Mouse (Mus musculus): ENCODE data around the gene Per1. TPM values are rescaled to one million over a fixed set of nuclear protein-coding genes. Genes with fewer than 3 reads are reported as not detected.
A peak's percentile ranks its signal among the peaks of the same experiment; 100 is the strongest.

Per1 gene
- polyA plus RNA-seq, 1 experiment: 42.7 TPM

DNA sequence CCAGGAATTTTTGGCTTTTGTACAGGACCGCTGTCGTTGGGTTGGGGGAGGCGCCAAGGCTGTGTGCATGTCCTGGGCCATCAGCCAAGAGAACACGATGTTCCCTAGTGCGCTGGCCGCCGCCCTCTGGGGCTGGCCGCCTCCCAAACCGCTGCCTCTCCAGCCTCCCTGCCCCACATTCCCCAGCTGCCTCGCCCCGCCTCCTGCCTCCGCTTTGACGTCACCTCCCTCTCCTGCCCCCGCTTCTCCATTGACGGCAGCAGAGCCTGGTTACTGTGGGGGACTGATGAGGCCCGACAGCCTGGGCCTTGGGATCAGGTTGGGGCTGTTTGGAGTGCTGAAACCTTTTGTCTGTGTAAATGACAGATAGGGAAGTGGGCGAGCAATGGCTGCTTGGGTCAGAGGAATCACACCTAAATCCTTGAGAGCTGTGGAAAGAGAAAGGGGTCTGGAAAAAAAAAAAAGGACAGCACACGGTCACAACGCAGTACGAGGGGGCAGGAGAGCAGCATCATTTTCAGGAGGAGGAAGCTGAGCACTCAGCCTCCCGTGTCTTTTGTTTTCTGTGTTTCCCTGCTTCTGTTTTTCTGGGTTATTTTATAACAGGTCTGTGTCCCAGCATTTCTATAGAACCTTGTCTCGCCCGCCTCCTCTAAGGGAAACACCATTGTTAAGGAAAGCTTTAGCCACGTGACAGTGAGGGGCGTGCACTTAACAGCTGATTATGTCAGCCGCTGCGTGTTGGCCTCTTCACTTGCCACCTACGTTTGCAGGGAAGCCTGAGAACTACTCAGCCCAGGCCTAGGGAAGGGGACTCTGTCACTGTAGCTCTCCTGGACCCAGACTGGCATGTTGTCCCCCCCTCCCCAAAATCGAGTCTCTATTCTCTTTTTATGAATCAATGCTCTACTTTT is 2.2 kb downstream of the Per1 start:
- DNase-seq (ENCODE audit: extremely low spot score in 1 of 2, low spot score in 1 of 2): peak; percentile 93 to 97

GRCm38 (mm10) chr11:69098039-69098761 is 3.2 kb downstream of the Per1 start:
- no peak for DNase-seq (ENCODE audit: extremely low spot score in 1 of 2, low spot score in 1 of 2)

DNA sequence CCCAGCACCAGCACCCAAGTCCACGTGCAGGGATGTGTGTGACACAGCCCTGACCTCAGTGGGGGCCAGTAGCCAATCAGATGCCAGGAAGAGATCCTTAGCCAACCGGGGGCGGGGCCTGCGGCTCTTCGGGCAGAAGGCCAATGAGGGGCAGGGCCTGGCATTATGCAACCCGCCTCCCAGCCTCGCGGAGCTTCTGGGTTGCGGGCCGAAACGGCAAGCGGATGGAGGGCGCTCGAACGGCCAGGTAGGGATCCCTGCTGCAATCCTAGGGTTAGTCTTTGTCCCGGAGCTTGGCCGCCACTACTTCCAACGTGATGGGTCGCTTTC is 3.7 kb downstream of the Per1 start:
- peak; percentile 93 to 98 for DNase-seq (ENCODE audit: extremely low spot score in 1 of 2, low spot score in 1 of 2)

DNA sequence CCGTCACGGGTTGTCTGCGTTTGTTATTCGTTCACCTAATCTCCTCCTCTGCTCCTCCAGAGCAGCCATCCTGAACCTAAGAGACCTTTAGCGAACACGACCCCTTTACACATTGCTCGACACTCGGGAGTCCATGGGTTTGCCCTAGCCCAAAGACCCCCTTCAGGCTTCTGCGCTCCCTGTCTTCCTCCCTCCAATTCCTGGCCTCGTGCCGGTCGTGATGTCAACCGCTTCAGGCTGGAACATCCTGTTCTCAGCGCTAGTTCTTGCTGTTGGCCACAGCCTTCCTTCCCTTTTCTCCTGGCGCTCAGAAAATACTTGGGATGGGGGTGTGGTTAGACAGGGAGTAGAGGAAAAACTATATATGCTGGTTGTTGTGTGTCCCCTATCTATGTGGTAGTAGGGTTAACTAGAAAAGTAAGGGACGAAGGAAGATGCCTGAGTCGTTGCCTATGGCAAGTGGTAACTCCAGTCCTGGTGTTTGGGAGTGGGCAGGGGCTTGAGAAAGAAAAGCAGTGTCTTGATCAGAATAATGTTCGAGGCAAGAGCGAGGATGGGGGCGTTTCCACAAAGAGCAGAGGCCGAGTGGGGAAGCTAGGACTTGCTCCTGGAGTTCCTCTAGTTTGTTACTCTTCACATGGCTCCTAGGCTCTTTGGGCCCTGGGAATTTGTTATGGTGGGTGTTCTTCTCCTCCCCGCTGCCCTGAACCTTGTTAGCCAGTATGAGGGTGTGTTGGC is 4.3 kb downstream of the Per1 start:
- DNase-seq (ENCODE audit: extremely low spot score in 1 of 2, low spot score in 1 of 2): no peak

DNA sequence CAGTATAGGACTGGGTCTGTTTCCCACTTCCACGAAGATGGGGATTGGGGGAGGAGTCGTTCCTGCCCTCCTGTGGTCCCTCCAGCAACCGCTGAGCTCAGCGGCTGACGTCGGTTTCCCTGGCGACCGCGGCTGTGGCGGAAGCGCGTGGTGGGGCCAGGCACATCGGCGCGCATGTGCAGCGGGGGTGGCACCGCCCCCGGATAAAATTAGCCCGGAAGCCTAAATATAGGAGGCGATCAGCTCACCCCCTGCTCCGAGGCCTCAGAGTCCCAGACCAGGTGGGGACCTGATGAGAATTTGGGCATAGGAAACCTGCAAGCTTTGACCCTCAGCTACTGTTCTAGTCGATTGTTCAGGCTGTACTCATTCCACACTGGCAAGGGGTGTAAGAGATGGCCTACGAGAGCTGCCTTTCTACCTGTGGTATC is 4.9 kb downstream of the Per1 start:
- peak; percentile 84 to 95 for DNase-seq (ENCODE audit: extremely low spot score in 1 of 2, low spot score in 1 of 2)

DNA sequence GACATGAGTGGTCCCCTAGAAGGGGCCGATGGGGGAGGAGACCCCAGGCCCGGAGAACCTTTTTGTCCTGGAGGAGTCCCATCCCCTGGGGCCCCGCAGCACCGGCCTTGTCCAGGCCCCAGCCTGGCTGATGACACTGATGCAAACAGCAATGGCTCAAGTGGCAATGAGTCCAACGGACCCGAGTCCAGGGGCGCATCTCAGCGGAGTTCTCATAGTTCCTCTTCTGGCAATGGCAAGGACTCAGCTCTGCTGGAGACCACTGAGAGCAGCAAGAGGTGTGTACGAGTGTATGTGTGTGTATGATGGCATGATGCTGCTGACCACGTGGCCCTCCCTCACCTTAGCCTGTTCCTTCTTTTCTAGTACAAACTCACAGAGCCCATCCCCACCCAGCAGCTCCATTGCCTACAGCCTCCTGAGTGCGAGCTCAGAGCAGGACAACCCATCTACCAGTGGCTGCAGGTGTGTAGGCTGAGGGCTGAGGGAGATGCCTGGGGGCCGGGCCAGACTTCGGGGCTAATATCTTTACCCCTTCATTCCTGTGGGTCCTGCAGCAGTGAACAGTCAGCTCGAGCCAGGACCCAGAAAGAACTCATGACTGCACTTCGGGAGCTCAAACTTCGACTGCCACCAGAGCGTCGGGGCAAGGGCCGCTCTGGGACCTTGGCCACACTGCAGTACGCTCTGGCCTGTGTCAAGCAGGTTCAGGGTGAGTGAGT is 5.8 kb downstream of the Per1 start:
- no peak for DNase-seq (ENCODE audit: extremely low spot score in 1 of 2, low spot score in 1 of 2)

DNA sequence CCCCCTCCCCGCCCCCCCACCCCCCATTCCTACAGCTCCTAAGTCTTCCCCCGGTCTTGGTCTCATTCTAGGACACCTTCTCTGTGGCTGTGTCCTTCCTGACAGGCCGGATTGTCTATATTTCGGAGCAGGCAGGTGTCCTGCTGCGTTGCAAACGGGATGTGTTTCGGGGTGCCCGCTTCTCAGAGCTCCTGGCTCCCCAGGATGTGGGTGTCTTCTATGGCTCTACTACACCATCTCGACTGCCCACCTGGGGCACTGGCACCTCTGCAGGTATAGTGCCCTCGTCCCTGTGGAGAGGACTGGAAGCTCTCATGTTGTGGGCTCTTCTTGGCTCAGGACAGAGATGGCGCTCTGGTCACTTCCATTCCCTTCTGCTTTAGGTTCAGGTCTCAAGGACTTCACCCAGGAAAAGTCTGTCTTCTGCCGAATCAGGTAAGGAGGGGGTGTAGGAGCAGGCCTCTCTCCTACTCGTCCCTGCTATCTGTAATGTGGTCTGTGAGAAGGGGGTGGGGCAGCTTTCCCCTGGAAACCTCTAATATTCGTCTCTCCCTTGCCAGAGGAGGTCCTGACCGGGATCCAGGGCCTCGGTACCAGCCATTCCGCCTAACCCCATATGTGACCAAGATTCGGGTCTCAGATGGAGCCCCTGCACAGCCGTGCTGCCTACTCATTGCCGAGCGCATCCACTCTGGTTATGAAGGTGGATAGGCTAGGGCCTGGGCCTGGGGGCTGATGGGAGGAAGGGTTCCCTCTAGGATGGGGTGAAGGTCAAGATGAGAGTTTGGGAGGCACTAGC is 6.8 kb downstream of the Per1 start:
- DNase-seq (ENCODE audit: extremely low spot score in 1 of 2, low spot score in 1 of 2): no peak

DNA sequence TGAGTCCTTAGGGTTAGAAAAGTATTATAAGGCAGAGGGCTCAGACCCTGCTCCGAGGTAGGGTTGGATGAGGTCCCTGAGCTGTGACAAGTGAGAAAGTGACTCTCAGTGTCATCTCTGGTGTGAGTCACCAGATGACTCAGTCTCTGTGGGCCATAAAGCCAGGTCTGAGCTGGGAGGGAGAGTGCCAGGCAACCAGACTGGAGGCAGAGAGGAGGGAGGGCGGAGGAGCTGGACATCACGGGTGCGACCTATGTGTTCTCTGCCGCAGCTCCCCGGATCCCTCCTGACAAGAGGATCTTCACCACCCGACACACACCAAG is 7.3 kb downstream of the Per1 start:
- DNase-seq (ENCODE audit: extremely low spot score in 1 of 2, low spot score in 1 of 2): no peak

DNA sequence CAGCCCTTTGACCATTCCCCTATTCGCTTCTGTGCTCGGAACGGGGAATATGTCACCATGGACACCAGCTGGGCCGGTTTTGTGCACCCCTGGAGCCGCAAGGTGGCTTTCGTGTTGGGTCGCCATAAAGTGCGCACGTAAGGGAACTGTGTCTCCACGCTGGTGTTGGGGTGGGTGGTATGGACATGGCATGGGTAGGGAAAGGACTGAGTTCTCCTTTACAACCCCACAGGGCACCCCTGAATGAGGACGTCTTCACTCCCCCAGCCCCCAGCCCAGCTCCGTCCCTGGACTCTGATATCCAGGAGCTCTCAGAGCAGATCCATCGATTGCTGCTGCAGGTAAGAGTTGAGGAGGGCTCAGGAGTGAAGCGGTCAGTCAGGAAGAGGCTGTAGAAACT is 8.1 kb downstream of the Per1 start:
- no peak for DNase-seq (ENCODE audit: extremely low spot score in 1 of 2, low spot score in 1 of 2)

DNA sequence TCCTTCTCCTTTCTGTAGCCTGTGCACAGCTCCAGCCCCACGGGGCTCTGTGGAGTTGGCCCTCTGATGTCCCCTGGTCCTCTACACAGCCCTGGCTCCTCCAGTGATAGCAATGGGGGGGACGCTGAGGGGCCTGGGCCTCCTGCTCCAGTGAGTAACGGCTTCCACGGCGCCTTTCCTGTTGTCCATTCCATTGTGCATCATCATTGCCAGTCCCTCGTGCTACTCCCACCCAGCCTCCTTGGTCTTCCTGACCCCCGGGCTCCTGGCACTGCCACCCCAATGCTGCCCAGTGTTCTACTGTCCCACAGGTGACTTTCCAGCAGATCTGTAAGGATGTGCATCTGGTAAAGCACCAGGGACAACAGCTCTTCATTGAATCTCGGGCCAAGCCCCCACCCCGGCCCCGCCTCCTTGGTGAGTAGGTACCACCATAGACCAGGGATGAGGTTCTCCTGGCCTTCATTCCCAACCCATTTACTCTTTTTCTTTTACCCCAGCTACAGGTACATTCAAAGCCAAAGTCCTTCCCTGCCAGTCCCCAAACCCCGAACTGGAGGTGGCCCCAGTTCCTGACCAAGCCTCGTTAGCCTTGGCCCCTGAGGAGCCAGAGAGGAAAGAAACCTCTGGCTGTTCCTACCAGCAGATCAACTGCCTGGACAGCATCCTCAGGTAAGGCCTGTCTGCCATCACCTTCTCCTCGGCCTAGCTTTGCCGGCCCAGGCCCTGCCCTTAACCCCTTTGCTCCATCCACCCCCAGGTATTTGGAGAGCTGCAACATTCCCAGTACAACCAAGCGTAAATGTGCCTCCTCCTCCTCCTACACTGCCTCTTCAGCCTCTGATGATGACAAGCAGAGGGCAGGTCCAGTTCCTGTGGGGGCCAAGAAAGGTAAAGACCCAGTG is 8.8 kb downstream of the Per1 start:
- DNase-seq (ENCODE audit: extremely low spot score in 1 of 2, low spot score in 1 of 2): no peak

DNA sequence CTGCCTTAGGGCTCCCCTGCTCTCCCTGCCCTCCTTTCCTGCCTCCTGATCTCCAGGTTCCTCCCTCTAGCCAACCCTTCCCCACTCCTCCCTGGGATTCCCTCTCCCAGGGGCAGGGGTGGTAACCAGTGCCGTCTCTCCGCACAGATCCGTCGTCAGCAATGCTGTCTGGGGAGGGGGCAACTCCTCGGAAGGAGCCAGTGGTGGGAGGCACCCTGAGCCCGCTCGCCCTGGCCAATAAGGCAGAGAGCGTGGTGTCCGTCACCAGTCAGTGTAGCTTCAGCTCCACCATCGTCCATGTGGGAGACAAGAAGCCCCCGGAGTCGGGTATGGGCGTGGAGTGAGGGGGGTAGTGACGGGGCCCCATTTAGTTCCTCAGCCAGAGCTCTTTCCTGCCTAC is 9.5 kb downstream of the Per1 start:
- DNase-seq (ENCODE audit: extremely low spot score in 1 of 2, low spot score in 1 of 2): no peak

- no peak for DNase-seq (ENCODE audit: extremely low spot score in 1 of 2, low spot score in 1 of 2)
Observed at GRCm38 (mm10) chr11:69105227-69105626, 10.2 kb downstream of the Per1 start.

- DNase-seq (ENCODE audit: extremely low spot score in 1 of 2, low spot score in 1 of 2): no peak
Observed at GRCm38 (mm10) chr11:69105796-69106195, 10.8 kb downstream of the Per1 start.

DNA sequence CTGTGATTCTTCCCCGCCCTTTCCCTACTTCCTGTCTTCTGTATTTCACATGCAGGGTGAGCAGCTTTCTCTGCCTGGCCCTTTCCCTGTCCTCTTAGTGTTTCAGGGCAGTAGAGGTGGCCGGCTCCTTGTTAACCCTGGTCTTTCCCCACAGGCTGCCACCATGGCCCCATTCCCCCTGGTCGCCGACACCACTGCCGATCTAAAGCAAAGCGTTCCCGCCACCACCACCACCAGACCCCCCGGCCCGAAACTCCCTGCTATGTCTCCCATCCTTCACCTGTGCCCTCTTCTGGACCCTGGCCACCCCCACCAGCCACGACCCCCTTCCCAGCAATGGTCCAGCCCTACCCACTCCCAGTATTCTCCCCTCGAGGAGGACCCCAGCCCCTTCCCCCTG is 11.3 kb downstream of the Per1 start:
- DNase-seq (ENCODE audit: extremely low spot score in 1 of 2, low spot score in 1 of 2): no peak

DNA sequence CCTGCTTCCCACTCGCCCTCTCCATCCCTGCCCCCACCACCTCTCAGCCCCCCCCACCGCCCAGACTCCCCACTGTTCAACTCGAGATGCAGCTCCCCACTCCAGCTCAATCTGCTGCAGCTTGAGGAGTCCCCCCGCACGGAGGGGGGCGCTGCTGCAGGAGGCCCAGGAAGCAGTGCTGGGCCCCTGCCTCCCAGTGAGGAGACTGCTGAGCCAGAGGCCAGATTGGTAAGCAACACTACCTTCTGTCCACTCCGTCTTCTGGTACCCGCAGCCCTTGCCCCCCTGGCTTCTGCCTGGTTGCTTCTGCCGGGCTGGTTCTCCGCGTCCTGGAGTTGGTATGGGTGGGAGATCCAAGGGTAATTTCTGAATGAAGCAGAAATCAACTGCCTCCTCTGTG is 11.8 kb downstream of the Per1 start:
- DNase-seq (ENCODE audit: extremely low spot score in 1 of 2, low spot score in 1 of 2): no peak

DNA sequence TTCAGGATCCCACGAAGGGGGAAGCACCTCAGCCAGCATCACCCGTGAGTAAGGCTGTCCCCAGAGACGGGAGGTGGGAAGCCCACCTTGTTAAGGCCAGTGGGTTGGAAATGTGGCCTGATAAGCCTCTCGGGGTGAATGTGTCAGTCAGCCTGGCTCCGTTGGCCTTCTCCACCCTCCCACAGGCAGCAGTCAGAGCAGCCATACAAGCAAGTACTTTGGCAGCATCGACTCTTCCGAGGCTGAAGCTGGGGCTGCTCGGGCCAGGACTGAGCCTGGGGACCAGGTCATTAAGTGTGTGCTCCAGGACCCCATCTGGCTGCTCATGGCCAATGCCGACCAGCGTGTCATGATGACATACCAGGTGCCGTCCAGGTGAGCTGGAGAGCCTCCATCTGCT is 12.7 kb downstream of the Per1 start:
- DNase-seq (ENCODE audit: extremely low spot score in 1 of 2, low spot score in 1 of 2): no peak

DNA sequence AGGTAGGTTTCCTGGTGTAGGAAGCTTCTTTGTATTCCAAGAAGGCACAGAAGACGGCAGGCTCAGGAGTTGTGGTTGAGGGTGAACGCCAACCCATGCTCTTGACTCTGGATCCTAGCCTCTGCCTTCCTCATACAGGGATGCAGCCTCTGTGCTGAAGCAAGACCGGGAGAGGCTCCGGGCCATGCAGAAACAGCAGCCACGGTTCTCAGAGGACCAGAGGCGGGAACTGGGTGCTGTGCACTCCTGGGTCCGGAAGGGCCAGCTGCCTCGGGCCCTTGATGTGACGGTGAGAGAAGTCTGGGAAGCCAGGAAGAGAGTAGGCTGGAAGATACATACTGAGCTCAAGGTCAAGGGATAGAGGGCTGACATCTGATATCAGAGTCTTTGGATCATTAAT is 13.2 kb downstream of the Per1 start:
- no peak for DNase-seq (ENCODE audit: extremely low spot score in 1 of 2, low spot score in 1 of 2)

DNA sequence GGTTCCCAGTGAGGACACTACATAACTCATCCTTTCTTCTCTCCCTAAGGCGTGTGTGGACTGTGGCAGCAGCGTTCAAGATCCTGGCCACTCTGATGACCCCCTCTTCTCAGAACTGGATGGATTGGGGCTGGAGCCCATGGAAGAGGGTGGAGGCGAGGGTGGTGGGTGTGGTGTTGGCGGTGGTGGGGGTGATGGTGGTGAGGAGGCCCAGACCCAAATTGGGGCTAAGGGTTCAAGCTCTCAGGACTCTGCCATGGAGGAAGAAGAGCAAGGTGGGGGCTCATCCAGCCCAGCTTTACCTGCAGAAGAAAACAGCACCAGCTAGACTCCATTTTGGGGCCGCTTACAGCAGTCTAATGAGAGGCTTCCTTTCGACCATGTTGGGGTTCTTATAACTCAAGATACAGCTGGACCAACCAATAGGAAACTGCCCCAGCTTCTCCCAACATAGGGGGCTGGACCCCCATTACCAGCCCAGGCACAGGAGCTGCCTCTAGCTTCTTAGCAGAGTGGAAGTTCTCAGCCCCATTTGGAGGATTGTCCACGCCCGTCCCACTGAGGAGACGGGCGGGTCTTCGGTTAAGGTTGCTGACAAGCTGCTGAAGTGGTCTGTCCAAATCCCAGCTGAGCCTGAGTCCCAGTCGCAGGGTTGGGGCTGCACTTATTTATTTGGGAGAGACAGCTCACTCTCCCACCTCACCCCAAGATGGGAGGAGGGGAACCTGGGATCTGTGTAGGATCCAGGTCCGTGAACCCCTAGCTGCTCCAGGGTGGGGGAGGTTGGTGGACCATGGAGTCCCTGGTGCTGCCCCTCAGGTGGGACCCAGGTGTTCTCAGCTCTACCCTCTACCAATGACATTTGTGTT is 14.2 kb downstream of the Per1 start:
- no peak for DNase-seq (ENCODE audit: extremely low spot score in 1 of 2, low spot score in 1 of 2)

Data from frontal cortex, adult 2 months (tissue).